Mouse (Mus musculus): ENCODE data around the gene Bola1. TPM values are rescaled to one million over a fixed set of nuclear protein-coding genes. Genes with fewer than 3 reads are reported as not detected.
A peak's percentile ranks its signal among the peaks of the same experiment; 100 is the strongest.
"Not testable (repeated sequence)": the region's sequence is repeated elsewhere in the genome, so short reads cannot be mapped to it uniquely, and the experiment has no call there.

Bola1 gene
- total RNA-seq, 2 experiments from 2014 or later: 23.3 to 28.3 TPM

GRCm38 (mm10) chr3:96180727-96181477, 38.6 kb downstream of the Bola1 start, which contains the start of gene Sv2a:
TSS of gene Sv2a (plus strand) at chr3:96181151.
- peak; percentile 48 for DNase-seq

GRCm38 (mm10) chr3:96179531-96179930, 40.0 kb downstream of the Bola1 start:
- DNase-seq: no peak

- DNase-seq: no peak
Observed at GRCm38 (mm10) chr3:96178902-96179301, 40.6 kb downstream of the Bola1 start.

GRCm38 (mm10) chr3:96178427-96178826, 41.1 kb downstream of the Bola1 start:
- no peak for DNase-seq

- no peak for DNase-seq
Observed at GRCm38 (mm10) chr3:96175251-96175650, 44.3 kb downstream of the Bola1 start.

GRCm38 (mm10) chr3:96174042-96174441, 45.5 kb downstream of the Bola1 start:
- DNase-seq: not testable (repeated sequence)

GRCm38 (mm10) chr3:96173185-96173584, 46.3 kb downstream of the Bola1 start:
- DNase-seq: no peak

- DNase-seq: peak; percentile 77
Observed at GRCm38 (mm10) chr3:96172197-96173178, 47.0 kb downstream of the Bola1 start, which contains the start of gene Sf3b4. TSS of gene Sf3b4 (plus strand) at chr3:96172332.

GRCm38 (mm10) chr3:96171583-96172196, 47.8 kb downstream of the Bola1 start:
- DNase-seq: no peak

GRCm38 (mm10) chr3:96170976-96171545, 48.4 kb downstream of the Bola1 start:
- DNase-seq: no peak

GRCm38 (mm10) chr3:96170276-96170675, 49.2 kb downstream of the Bola1 start:
- DNase-seq: no peak

GRCm38 (mm10) chr3:96168466-96169158, 50.9 kb downstream of the Bola1 start:
- no peak for DNase-seq

- no peak for DNase-seq
Observed at GRCm38 (mm10) chr3:96163040-96163439, 56.5 kb downstream of the Bola1 start.

- no peak for DNase-seq
Observed at GRCm38 (mm10) chr3:96161869-96162840, 57.4 kb downstream of the Bola1 start, which contains the start of gene Mtmr11. TSS of gene Mtmr11 (plus strand) at chr3:96162004.

GRCm38 (mm10) chr3:96160803-96161516, 58.5 kb downstream of the Bola1 start:
- DNase-seq: no peak

- no peak for DNase-seq
Observed at GRCm38 (mm10) chr3:96160222-96160802, 59.2 kb downstream of the Bola1 start.

GRCm38 (mm10) chr3:96159820-96160219, 59.7 kb downstream of the Bola1 start:
- no peak for DNase-seq

- no peak for DNase-seq
Observed at GRCm38 (mm10) chr3:96155501-96155900, 64.0 kb downstream of the Bola1 start.

- no peak for DNase-seq
Observed at GRCm38 (mm10) chr3:96152611-96153010, 66.9 kb downstream of the Bola1 start.

All from gastrocnemius, postnatal 10 days (tissue).